Comparison of ENCODE assay signal across 8 mouse cellular contexts in the genomic region with DNA sequence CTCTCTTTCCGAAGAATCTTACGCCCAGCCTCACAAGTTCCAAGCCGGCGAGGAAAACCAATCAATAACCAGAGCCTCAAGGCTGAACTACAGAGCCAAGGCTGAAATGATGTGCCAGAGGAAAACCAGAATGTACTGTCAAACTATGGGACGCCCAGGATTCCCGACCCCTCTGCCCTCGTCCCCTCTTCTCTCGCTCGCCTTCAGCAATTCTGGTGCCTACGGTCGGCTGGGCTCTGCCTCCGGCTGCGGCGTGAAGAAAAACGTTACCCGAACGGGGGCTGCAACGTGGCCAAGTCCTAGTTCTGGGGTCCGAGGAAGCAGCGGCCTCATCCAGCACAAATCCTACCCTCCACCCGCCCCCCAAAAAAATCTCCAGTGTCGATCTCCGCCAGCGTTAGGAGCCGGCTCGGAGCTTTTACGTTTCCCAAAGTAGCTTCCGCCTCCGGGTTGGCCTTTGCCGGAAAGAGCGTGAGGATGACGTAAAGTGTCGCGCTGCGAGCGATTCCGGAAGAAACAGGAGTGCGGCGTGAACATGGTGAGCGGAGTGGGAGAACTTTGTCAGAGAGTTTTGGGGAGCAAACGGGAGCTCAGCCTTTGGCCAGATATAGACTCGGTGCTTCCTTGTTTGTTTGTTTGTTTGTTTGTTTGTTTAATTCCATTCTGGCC. TPM values are rescaled to one million over a fixed set of nuclear protein-coding genes. Genes with fewer than 3 reads are reported as not detected.
A peak's percentile ranks its signal among the peaks of the same experiment; 100 is the strongest.
DNase-seq lines count a peak whose midpoint lies in the region; ATAC-seq and TF ChIP-seq lines count a peak whose summit lies in the region.

A gene (plus strand): TSS at position 470 of the 669 bp plus-strand sequence.
A gene (minus strand): TSS at position 473 of the 669 bp plus-strand sequence.

- no peaks in the 10 kb centered on the region for H3K27me3 ChIP-seq in forebrain, embryonic 16.5 days (replicated peaks; ENCODE audit: control insufficient read depth, insufficient read depth, low read length)
- no peaks in the 10 kb centered on the region for H3K27me3 ChIP-seq in lung, embryonic 14.5 days (ENCODE audit: insufficient read depth, low read length)
- H3K27me3 ChIP-seq in thymus, adult 2 months (ENCODE audit: control insufficient read depth, insufficient read depth, low read length) = no peaks in the 10 kb centered on the region

- H3K4me3 ChIP-seq in ES-E14 (ENCODE audit: insufficient read depth in 1 of 2, low read depth in 1 of 2, low read length in 2 of 2, poor library complexity in 1 of 2, severe bottlenecking in 1 of 2) = peak within 1 kb of the TSS; percentile 94
- peak within 1 kb of the TSS; percentile 84 for H3K4me3 ChIP-seq in forebrain, embryonic 16.5 days (replicated peaks; ENCODE audit: low read length)
- peak within 1 kb of the TSS; percentile 93 for H3K4me3 ChIP-seq in layer of hippocampus, adult 2 months
- peak within 1 kb of the TSS; percentile 82 for H3K4me3 ChIP-seq in lung, embryonic 14.5 days (ENCODE audit: low read depth, low read length)
- peak within 1 kb of the TSS; percentile 70 for H3K4me3 ChIP-seq in olfactory bulb, adult 2 months (ENCODE audit: insufficient read depth, low read depth, low read length)
- H3K4me3 ChIP-seq in thymus, adult 2 months (ENCODE audit: control insufficient read depth, insufficient read depth, low read length) = peak within 1 kb of the TSS; percentile 98

- TF ChIP-seq CTCF in layer of hippocampus, adult 2 months (conservative IDR thresholded peaks at IDR 0.05) = no peak
- no peak for TF ChIP-seq CTCF in lung, embryonic 14.5 days (IDR thresholded peaks at IDR 0.05; ENCODE audit: low read depth)
- no peak for TF ChIP-seq CTCF in olfactory bulb, adult 2 months (IDR thresholded peaks at IDR 0.05; ENCODE audit: insufficient read depth, low read depth, low read length)
- TF ChIP-seq CTCF in thymus, adult 2 months (IDR thresholded peaks at IDR 0.05; ENCODE audit: borderline replicate concordance, control insufficient read depth, extremely low read depth, insufficient read depth, low read length, poor library complexity) = no peak

- peak within 1 kb of the TSS; percentile 96 for H3K9ac ChIP-seq in ES-E14 (ENCODE audit: insufficient read depth, low read depth, low read length, poor library complexity, severe bottlenecking)
- H3K9ac ChIP-seq in forebrain, embryonic 16.5 days (replicated peaks; ENCODE audit: low read depth, low read length) = peak within 1 kb of the TSS; percentile 73
- H3K9ac ChIP-seq in lung, embryonic 14.5 days = peak within 1 kb of the TSS; percentile 82

- H3K4me2 ChIP-seq in forebrain, embryonic 16.5 days (ENCODE audit: low read length) = peak within 1 kb of the TSS; percentile 99
- H3K4me2 ChIP-seq in lung, embryonic 14.5 days = peak within 1 kb of the TSS; percentile 97

- peak; percentile 49 for TF ChIP-seq POLR2A in olfactory bulb, adult 2 months (IDR thresholded peaks at IDR 0.05; ENCODE audit: insufficient read depth, low read depth, low read length)
- peak; percentile 73; the same call in 1 of the 2 replicates for TF ChIP-seq POLR2A in thymus, adult 2 months (IDR thresholded peaks at IDR 0.05; ENCODE audit: control insufficient read depth, extremely low read depth, insufficient read depth, low read length, poor library complexity)

- ATAC-seq in forebrain, embryonic 16.5 days = peak; percentile 90
- ATAC-seq in lung, embryonic 14.5 days (ENCODE audit: insufficient read depth) = peak; percentile 91

- in situ Hi-C loops in ES-E14 (cut with MboI; ENCODE audit: low sequenced_read_pairs in 2 of 2, unreplicated experiment in 2 of 2) = no loop called here

- peaks cover 4% of the 10 kb centered on the region for H3K36me3 ChIP-seq in ES-E14 (ENCODE audit: control insufficient read depth, insufficient read depth, low read length, poor library complexity, severe bottlenecking)
- H3K36me3 ChIP-seq in forebrain, embryonic 16.5 days (ENCODE audit: control insufficient read depth, insufficient read depth) = peaks cover 5% of the 10 kb centered on the region; the same call in 1 of the 2 replicates
- peaks cover 27% of the 10 kb centered on the region for H3K36me3 ChIP-seq in lung, embryonic 14.5 days (ENCODE audit: insufficient read depth)
- H3K36me3 ChIP-seq in thymus, adult 2 months (ENCODE audit: control insufficient read depth, insufficient read depth, low read length) = peaks cover 29% of the 10 kb centered on the region

- DNase-seq in ES-E14 (ENCODE audit: low read depth, low spot score) = peak; percentile 84
- DNase-seq in cerebellum, adult 11-12 months = peak; percentile 87
- DNase-seq in heart, postnatal 36 days = peak; percentile 88
- peak; percentile 92 for DNase-seq in layer of hippocampus, adult 2 months (ENCODE audit: low spot score in 2 of 2)
- peak; percentile 97 for DNase-seq in lung, embryonic 14.5 days
- peak; percentile 92 for DNase-seq in thymus, adult 2 months

- under 1% methylated on average over 42 of the region's 42 CpGs for WGBS in forebrain, embryonic 16.5 days
- under 1% methylated on average over 42 of the region's 42 CpGs for WGBS in lung, embryonic 14.5 days
- under 1% methylated on average over 42 of the region's 42 CpGs for WGBS in olfactory bulb, adult 2 months
- WGBS in thymus, adult 2 months = under 1% methylated on average over 42 of the region's 42 CpGs

- intact Hi-C loops in heart, postnatal 36 days (cut with DNase I) = loop anchor here (5.0 to 10.0 kb wide), 2 partner anchors 188 to 356 kb away; a partner anchor contains a TSS

- H3K9me3 ChIP-seq in ES-E14 (ENCODE audit: control insufficient read depth, insufficient read depth, low read depth, low read length) = no peaks in the 10 kb centered on the region
- H3K9me3 ChIP-seq in forebrain, embryonic 16.5 days (ENCODE audit: control insufficient read depth, low read length) = no peaks in the 10 kb centered on the region
- no peaks in the 10 kb centered on the region for H3K9me3 ChIP-seq in lung, embryonic 14.5 days (ENCODE audit: low read depth, low read length)

- H3K4me1 ChIP-seq in ES-E14 (ENCODE audit: control insufficient read depth in 2 of 2, insufficient read depth in 2 of 2, low read length in 2 of 2, poor library complexity in 1 of 2) = no peaks in the 10 kb centered on the region
- H3K4me1 ChIP-seq in forebrain, embryonic 16.5 days (replicated peaks; ENCODE audit: control insufficient read depth, insufficient read depth, low read length) = peaks cover 21% of the 10 kb centered on the region
- H3K4me1 ChIP-seq in lung, embryonic 14.5 days (ENCODE audit: insufficient read depth) = peaks cover 7% of the 10 kb centered on the region; the same call in 1 of the 2 replicates
- H3K4me1 ChIP-seq in olfactory bulb, adult 2 months (ENCODE audit: control insufficient read depth, insufficient read depth, low read length) = peaks cover 6% of the 10 kb centered on the region
- H3K4me1 ChIP-seq in thymus, adult 2 months (replicated peaks; ENCODE audit: control insufficient read depth, insufficient read depth, low read length) = peaks cover 11% of the 10 kb centered on the region

- no peak within 1 kb of the TSS for H3K27ac ChIP-seq in ES-E14 (ENCODE audit: insufficient read depth, low read depth, low read length, poor library complexity, severe bottlenecking)
- peak within 1 kb of the TSS; percentile 10; the same call in 1 of the 2 replicates for H3K27ac ChIP-seq in forebrain, embryonic 16.5 days (ENCODE audit: low read length)
- H3K27ac ChIP-seq in layer of hippocampus, adult 2 months = peak within 1 kb of the TSS; percentile 90
- peak within 1 kb of the TSS; percentile 50; the same call in 1 of the 2 replicates for H3K27ac ChIP-seq in lung, embryonic 14.5 days (ENCODE audit: low read depth)
- 0 out of 2 replicates have a peak within 1 kb of the TSS, but pooled peaks have one; percentile 17 for H3K27ac ChIP-seq in olfactory bulb, adult 2 months (ENCODE audit: insufficient read depth, low read depth, low read length)
- peak within 1 kb of the TSS; percentile 69 for H3K27ac ChIP-seq in thymus, adult 2 months (ENCODE audit: control insufficient read depth, insufficient read depth, low read length)

TF ChIP-seq in ES-E14, 5 proteins besides CTCF, POLR2A, EP300 and RAD21:
- TF ChIP-seq CHD2 (IDR thresholded peaks at IDR 0.05; ENCODE audit: low read depth, low read length) (no peak), ZC3H11A (IDR thresholded peaks at IDR 0.05; ENCODE audit: borderline replicate concordance, low read depth, low read length) (no peak), HCFC1 (IDR thresholded peaks at IDR 0.05; ENCODE audit: borderline replicate concordance, insufficient read depth, low read length) (peak; percentile 33; the same call in 1 of the 2 replicates)

RNA-seq across cellular contexts. Expression of the first gene that starts in this region (rescaled TPM):
- 156 and 161 TPM in 2 replicates for total RNA-seq in ES-E14 (2012; rRNA removed)
- 108 and 118 TPM in 2 replicates for polyA plus RNA-seq in forebrain, embryonic 16.5 days (2015; fragmentation: Nextera tagmentation; extraction: Ambion mirVana)
- 10 to 100 TPM; 37.0 to 37.2 TPM for total RNA-seq in heart, postnatal 36 days (2021)
- 10 to 100 TPM; 33.8 to 34.7 TPM for total RNA-seq in layer of hippocampus, adult 2 months (2021)
- 147 TPM in 2 replicates for polyA plus RNA-seq in lung, embryonic 14.5 days (2014; fragmentation: Nextera tagmentation; extraction: Ambion mirVana)
- polyA plus RNA-seq in olfactory bulb, adult 2 months (2012; ENCODE audit: insufficient read depth, insufficient read length, low replicate concordance, missing spikeins) = not detected in 2 replicates
- 44.1 and 66.2 TPM in 2 replicates for polyA plus RNA-seq in thymus, adult 2 months (2012; rRNA removed)

RNA-seq across cellular contexts. Expression of the second gene that starts in this region (rescaled TPM):
- 31.3 and 35.8 TPM in 2 replicates for total RNA-seq in ES-E14 (2012; rRNA removed)
- polyA plus RNA-seq in forebrain, embryonic 16.5 days (2015; fragmentation: Nextera tagmentation; extraction: Ambion mirVana) = 39.3 and 43.5 TPM in 2 replicates
- total RNA-seq in heart, postnatal 36 days (2021) = 10 to 100 TPM; 40.4 to 46.7 TPM
- total RNA-seq in layer of hippocampus, adult 2 months (2021) = 100 to 1,000 TPM; 108 to 115 TPM
- polyA plus RNA-seq in lung, embryonic 14.5 days (2014; fragmentation: Nextera tagmentation; extraction: Ambion mirVana) = 17.1 and 19.3 TPM in 2 replicates
- polyA plus RNA-seq in olfactory bulb, adult 2 months (2012; ENCODE audit: insufficient read depth, insufficient read length, low replicate concordance, missing spikeins) = not detected in 2 replicates
- 41.1 and 42.1 TPM in 2 replicates for polyA plus RNA-seq in thymus, adult 2 months (2012; rRNA removed)

Comparison
In these comparisons a context has a peak if more than half of its experiments do, and no peak if none do; other contexts are left out.
1. RNA of the first gene that starts in this region (polyA plus RNA-seq): 147 TPM in lung, embryonic 14.5 days, 108 to 118 TPM in forebrain, embryonic 16.5 days and 44.1 to 66.2 TPM in thymus, adult 2 months; not detected in olfactory bulb, adult 2 months; every median in the first group is over 10 times any median in the second.
2. Peak in every context shown above with its lines, with median percentiles within 50 percentile points of each other: DNase-seq, H3K4me3 ChIP-seq and H3K9ac ChIP-seq.